Mouse (Mus musculus) forebrain, embryonic 11.5 days (tissue): ENCODE measurements around the gene Stk10. TPM values are rescaled to one million over a fixed set of nuclear protein-coding genes. Genes with fewer than 3 reads are reported as not detected.

Source experiments
- ATAC-seq: fragments of 200-750 bp; cut with Nextera tagmentation; replicated peaks from 2 replicates; pipeline ENCODE4 v1.8.0; 2017; ENCODE audit warnings: moderate TSS enrichment; ENCODE audit not compliant: low FRiP score
- DNase-seq: peaks from one replicate; pipeline ENCODE4 v3.0.0-alpha.2; 2017; ENCODE audit warnings: low spot score
- H3K27ac ChIP-seq: fragments of 300-500 bp; sonication (generic); 2 replicates; pipeline ENCODE4 v1.5.1; 2014; ENCODE audit warnings: low read depth, low read length
- H3K27me3 ChIP-seq: fragments of 300-500 bp; sonication (generic); 2 replicates; pipeline ENCODE4 v1.6.1; 2014; ENCODE audit warnings: mild to moderate bottlenecking, low read length, mixed read lengths; ENCODE audit not compliant: control insufficient read depth, insufficient read depth
- H3K36me3 ChIP-seq: fragments of 300-500 bp; sonication (generic); 2 replicates; pipeline ENCODE4 v1.6.1; 2014; ENCODE audit warnings: mild to moderate bottlenecking, low read length, moderate library complexity, mixed read lengths; ENCODE audit not compliant: control insufficient read depth, insufficient read depth
- H3K4me1 ChIP-seq: fragments of 300-500 bp; sonication (generic); replicated peaks from 2 replicates; pipeline ENCODE4 v1.6.1; 2014; ENCODE audit warnings: low read length, mixed read lengths; ENCODE audit not compliant: control insufficient read depth, insufficient read depth
- H3K4me2 ChIP-seq: fragments of 300-500 bp; sonication (generic); 2 replicates; pipeline ENCODE4 v1.6.1; 2014; ENCODE audit warnings: low read depth, mild to moderate bottlenecking, low read length, moderate library complexity, mixed read lengths; ENCODE audit not compliant: severe bottlenecking
- H3K4me3 ChIP-seq: fragments of 300-500 bp; sonication (generic); 2 replicates; pipeline ENCODE4 v1.5.1; 2014; ENCODE audit warnings: low read depth, low read length
- H3K9ac ChIP-seq: fragments of 300-500 bp; sonication (generic); 2 replicates; pipeline ENCODE4 v1.6.1; 2014; ENCODE audit warnings: low read length
- H3K9me3 ChIP-seq: fragments of 300-500 bp; sonication (generic); 2 replicates; pipeline ENCODE4 v1.6.1; 2016; ENCODE audit warnings: low read length, mixed read lengths; ENCODE audit not compliant: control insufficient read depth
- WGBS: fragments of 180-500 bp; shearing (Covaris S2); extraction: QIAGEN DNeasy Blood & Tissue Kit; methylation state at CpG from one replicate; pipeline ENCODE4 v1.1.7; 2014; 5-methylcytosine and 5-hydroxymethylcytosine counted together
- polyA plus RNA-seq: library from polyadenylated mRNA; unstranded; fragments of >200 nt; fragmentation: Nextera tagmentation; extraction: Ambion mirVana; gene quantifications from 2 replicates; pipeline ENCODE4 v1.2.1, GENCODE M21; 2014

Gene Stk10
- polyA plus RNA-seq, 1 experiment from 2014 or later, result 1.4 TPM

GRCm38 (mm10) chr11:32601528-32602323 is 68.6 kb downstream of the Stk10 start:
- H3K27me3 ChIP-seq, result no peaks in the 10 kb centered on the region
- H3K27ac ChIP-seq, result no peak overlapping the region
- H3K9ac ChIP-seq, result no peak overlapping the region
- 0 out of 2 replicates have a peak, but pooled peaks cover 3% of the 10 kb centered on the region for H3K4me1 ChIP-seq
- no peak overlapping the region for H3K4me3 ChIP-seq
- DNase-seq (no peak), ATAC-seq (peak; percentile 51; the same call in 1 of the 2 replicates)
- no peaks in the 10 kb centered on the region for H3K36me3 ChIP-seq
- no peaks in the 10 kb centered on the region for H3K9me3 ChIP-seq
- 44% methylated on average over 12 of the region's 12 CpGs for WGBS
- no peak overlapping the region for H3K4me2 ChIP-seq

GRCm38 (mm10) chr11:32604663-32605062 is 71.6 kb downstream of the Stk10 start:
- H3K27ac ChIP-seq, result no peak overlapping the region

GRCm38 (mm10) chr11:32605131-32605860 is 72.2 kb downstream of the Stk10 start:
- no peak overlapping the region for H3K4me3 ChIP-seq
- H3K4me1 ChIP-seq, result 0 out of 2 replicates have a peak, but pooled peaks cover 3% of the 10 kb centered on the region
- DNase-seq (no peak), ATAC-seq (no peak)
- no peak overlapping the region for H3K27ac ChIP-seq
- H3K4me2 ChIP-seq, result no peak overlapping the region
- no peaks in the 10 kb centered on the region for H3K27me3 ChIP-seq
- no peak overlapping the region for H3K9ac ChIP-seq
- H3K9me3 ChIP-seq, result no peaks in the 10 kb centered on the region
- WGBS, result 73% methylated on average over 7 of the region's 7 CpGs
- H3K36me3 ChIP-seq, result no peaks in the 10 kb centered on the region

More at GRCm38 (mm10) chr11:32604663-32605062, 71.6 kb downstream of the Stk10 start:
- no peak overlapping the region for H3K4me2 ChIP-seq
- no peak overlapping the region for H3K9ac ChIP-seq
- no peak for DNase-seq
- 72% methylated on average over 4 of the region's 4 CpGs for WGBS
- no peaks in the 10 kb centered on the region for H3K36me3 ChIP-seq
- H3K9me3 ChIP-seq, result no peaks in the 10 kb centered on the region
- no peak overlapping the region for H3K4me3 ChIP-seq
- 0 out of 2 replicates have a peak, but pooled peaks cover 3% of the 10 kb centered on the region for H3K4me1 ChIP-seq
- no peaks in the 10 kb centered on the region for H3K27me3 ChIP-seq
- ATAC-seq, result no peak

- ATAC-seq, result no peak
- no peak overlapping the region for H3K27ac ChIP-seq
- no peak overlapping the region for H3K4me2 ChIP-seq
- no peak overlapping the region for H3K4me3 ChIP-seq
- no peak overlapping the region for H3K9ac ChIP-seq
- WGBS, result 93% methylated on average over 3 of the region's 3 CpGs
- H3K4me1 ChIP-seq, result 0 out of 2 replicates have a peak, but pooled peaks cover 3% of the 10 kb centered on the region
- no peaks in the 10 kb centered on the region for H3K36me3 ChIP-seq
- no peaks in the 10 kb centered on the region for H3K27me3 ChIP-seq
- DNase-seq, result no peak
- H3K9me3 ChIP-seq, result no peaks in the 10 kb centered on the region
Measured at GRCm38 (mm10) chr11:32605907-32606306, 72.8 kb downstream of the Stk10 start.

- DNase-seq (no peak), ATAC-seq (no peak)
- Histone ChIP-seq H3K9me3 (no peaks in the 10 kb centered on the region), H3K9ac (no peak overlapping the region), H3K36me3 (no peaks in the 10 kb centered on the region), H3K4me1 (0 out of 2 replicates have a peak, but pooled peaks cover 3% of the 10 kb centered on the region), H3K27ac (no peak overlapping the region), H3K27me3 (no peaks in the 10 kb centered on the region), H3K4me3 (no peak overlapping the region), H3K4me2 (no peak overlapping the region)
Measured at GRCm38 (mm10) chr11:32607319-32607718, 74.2 kb downstream of the Stk10 start.

GRCm38 (mm10) chr11:32610616-32611015 is 77.5 kb downstream of the Stk10 start:
- Histone ChIP-seq H3K9ac (no peak overlapping the region), H3K27me3 (no peaks in the 10 kb centered on the region), H3K4me1 (0 out of 2 replicates have a peak, but pooled peaks cover under 1% of the 10 kb centered on the region), H3K4me2 (no peak overlapping the region), H3K9me3 (no peaks in the 10 kb centered on the region), H3K36me3 (no peaks in the 10 kb centered on the region), H3K27ac (no peak overlapping the region), H3K4me3 (no peak overlapping the region)
- 87% methylated on average over 6 of the region's 6 CpGs for WGBS
- no peak for ATAC-seq
- DNase-seq, result no peak

- ATAC-seq (no peak), DNase-seq (no peak)
- Histone ChIP-seq H3K27me3 (no peaks in the 10 kb centered on the region), H3K27ac (no peak overlapping the region), H3K4me3 (no peak overlapping the region), H3K9me3 (no peaks in the 10 kb centered on the region), H3K4me2 (no peak overlapping the region), H3K9ac (no peak overlapping the region), H3K36me3 (no peaks in the 10 kb centered on the region), H3K4me1 (0 out of 2 replicates have a peak, but pooled peaks cover 2% of the 10 kb centered on the region)
- 84% methylated on average over 6 of the region's 6 CpGs for WGBS
Measured at GRCm38 (mm10) chr11:32612304-32612703, 79.2 kb downstream of the Stk10 start.

GRCm38 (mm10) chr11:32614463-32614862 is 81.4 kb downstream of the Stk10 start:
- Histone ChIP-seq H3K27ac (no peak overlapping the region), H3K4me1 (0 out of 2 replicates have a peak, but pooled peaks cover 2% of the 10 kb centered on the region), H3K4me3 (no peak overlapping the region), H3K4me2 (no peak overlapping the region), H3K9me3 (no peaks in the 10 kb centered on the region), H3K9ac (no peak overlapping the region), H3K27me3 (no peaks in the 10 kb centered on the region), H3K36me3 (no peaks in the 10 kb centered on the region)
- DNase-seq, result no peak
- 95% methylated on average over 29 of the region's 29 CpGs for WGBS
- ATAC-seq, result no peak
